Mouse (Mus musculus) hindbrain, embryonic 15.5 days (tissue): Measurements from ENCODE around the gene Ccr8. TPM values are rescaled to one million over a fixed set of nuclear protein-coding genes. Genes with fewer than 3 reads are reported as not detected.

Source experiments
- ATAC-seq: fragments of 200-750 bp; cut with Nextera tagmentation; 2 replicates; pipeline ENCODE4 v1.8.0; 2017; ENCODE audit warnings: low read depth, moderate number of reproducible peaks, moderate TSS enrichment; ENCODE audit not compliant: low FRiP score
- H3K27ac ChIP-seq: fragments of 300-500 bp; sonication (generic); replicated peaks from 2 replicates; pipeline ENCODE4 v1.5.1; 2015; ENCODE audit warnings: mild to moderate bottlenecking, inconsistent platforms
- H3K27me3 ChIP-seq: fragments of 300-500 bp; sonication (generic); 2 replicates; pipeline ENCODE4 v1.6.1; 2015; ENCODE audit warnings: control low read depth, inconsistent platforms
- H3K36me3 ChIP-seq: fragments of 300-500 bp; sonication (generic); 2 replicates; pipeline ENCODE4 v1.6.1; 2015; ENCODE audit warnings: control low read depth, inconsistent platforms
- H3K4me1 ChIP-seq: fragments of 300-500 bp; sonication (generic); replicated peaks from 2 replicates; pipeline ENCODE4 v1.6.1; 2015; ENCODE audit warnings: control low read depth, inconsistent platforms
- H3K4me2 ChIP-seq: fragments of 300-500 bp; sonication (generic); 2 replicates; pipeline ENCODE4 v1.6.1; 2015; ENCODE audit warnings: moderate library complexity, mild to moderate bottlenecking, inconsistent platforms
- H3K4me3 ChIP-seq: fragments of 300-500 bp; sonication (generic); 2 replicates; pipeline ENCODE4 v1.5.1; 2015; ENCODE audit warnings: mild to moderate bottlenecking, inconsistent platforms
- H3K9ac ChIP-seq: fragments of 300-500 bp; sonication (generic); 2 replicates; pipeline ENCODE4 v1.6.1; 2015; ENCODE audit warnings: inconsistent platforms
- H3K9me3 ChIP-seq: fragments of 300-500 bp; sonication (generic); 2 replicates; pipeline ENCODE4 v1.6.1; 2016; ENCODE audit warnings: control low read depth, inconsistent platforms
- WGBS: fragments of 180-500 bp; shearing (Covaris S2); methylation state at CpG from one replicate; pipeline ENCODE4 v1.1.7; 2015; 5-methylcytosine and 5-hydroxymethylcytosine counted together
- polyA plus RNA-seq: library from polyadenylated mRNA; unstranded; fragments of >200 nt; fragmentation: Nextera tagmentation; extraction: Ambion mirVana; gene quantifications from 2 replicates; pipeline ENCODE4 v1.2.1, GENCODE M21; 2015

The Ccr8 gene
- polyA plus RNA-seq, 1 experiment from 2014 or later, result not detected

- Histone ChIP-seq H3K4me3 (no peak overlapping the region), H3K27ac (no peak overlapping the region), H3K4me2 (no peak overlapping the region), H3K9me3 (no peaks in the 10 kb centered on the region), H3K36me3 (no peaks in the 10 kb centered on the region), H3K27me3 (no peaks in the 10 kb centered on the region; the same call in 1 of the 2 replicates), H3K9ac (no peak overlapping the region), H3K4me1 (no peaks in the 10 kb centered on the region)
- WGBS, result 6% methylated on average over 4 of the region's 4 CpGs
- ATAC-seq, result peak; percentile 84
These were observed 48.7 kb downstream of the Ccr8 start for GRCm38 (mm10) chr9:120140652-120141051.

- no peak overlapping the region for H3K27ac ChIP-seq
- no peak overlapping the region for H3K4me3 ChIP-seq
- H3K4me1 ChIP-seq, result no peaks in the 10 kb centered on the region
- no peak overlapping the region for H3K9ac ChIP-seq
- ATAC-seq, result no peak
- H3K36me3 ChIP-seq, result no peaks in the 10 kb centered on the region
- 86% methylated on average over 13 of the region's 13 CpGs for WGBS
- H3K27me3 ChIP-seq, result no peaks in the 10 kb centered on the region; the same call in 1 of the 2 replicates
- no peak overlapping the region for H3K4me2 ChIP-seq
- H3K9me3 ChIP-seq, result no peaks in the 10 kb centered on the region
These were observed 52.6 kb downstream of the Ccr8 start for GRCm38 (mm10) chr9:120144474-120144873.

Other genes starting within 250 kb of the Ccr8 start
- gene Wdr48, start 197.2 kb upstream of the Ccr8 start, polyA plus RNA-seq, result 64.3 and 65.4 TPM in 2 replicates
- gene Gorasp1, start 154.5 kb upstream of the Ccr8 start, polyA plus RNA-seq, result 25.8 and 28.9 TPM in 2 replicates
- 1.2 and 1.5 TPM in 2 replicates for gene Ttc21a, start 154.5 kb upstream of the Ccr8 start, polyA plus RNA-seq
- 1.6 and 1.7 TPM in 2 replicates for gene Csrnp1, start 107.5 kb upstream of the Ccr8 start, polyA plus RNA-seq
- not detected in 2 replicates for gene Xirp1, start 68.5 kb upstream of the Ccr8 start, polyA plus RNA-seq
- 9.9 and 10.0 TPM in 2 replicates for gene Cx3cr1, start 22.2 kb upstream of the Ccr8 start, polyA plus RNA-seq
- gene Slc25a38, start 18.3 kb downstream of the Ccr8 start, polyA plus RNA-seq, result 44.0 and 44.7 TPM in 2 replicates
- gene Rpsa, start 35.6 kb downstream of the Ccr8 start, polyA plus RNA-seq, result 927 and 930 TPM in 2 replicates
- 0.14 and 0.23 TPM in 2 replicates for gene Mobp, start 57.6 kb downstream of the Ccr8 start, polyA plus RNA-seq
- gene Myrip, start 209.4 kb downstream of the Ccr8 start, polyA plus RNA-seq, result 8.1 and 8.8 TPM in 2 replicates